Mouse (Mus musculus) mature B cell (primary cell): ENCODE results near the gene Rapgef4.

Experiments
- in situ Hi-C: fragments of 300-500 bp; cut with MboI; formaldehyde crosslinking; loops from 2 replicates; pipeline ENCODE4 v1.14.3; 2019

The Rapgef4 gene

DNA sequence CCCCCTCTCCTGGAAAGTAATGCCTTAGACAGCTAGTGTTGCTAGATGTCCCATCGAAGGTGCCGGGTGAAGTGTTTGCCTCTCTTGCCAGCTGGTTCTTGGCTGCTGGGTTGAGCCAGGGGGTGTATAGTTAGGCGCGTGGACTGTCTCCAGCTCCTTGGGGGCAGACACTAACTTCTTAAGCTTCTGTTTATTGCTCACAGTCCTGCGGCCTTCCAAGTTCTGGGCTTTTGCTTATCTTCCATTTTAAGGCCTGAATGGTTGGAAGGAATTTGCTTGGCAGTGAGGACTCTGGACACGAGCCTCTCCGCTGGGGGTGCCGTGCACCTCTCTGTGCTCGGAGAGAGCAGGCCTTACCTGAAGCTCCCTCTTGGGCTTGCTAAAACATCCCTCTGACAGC is 249.5 kb downstream of the Rapgef4 start:
- in situ Hi-C loops, result no loop called here

DNA sequence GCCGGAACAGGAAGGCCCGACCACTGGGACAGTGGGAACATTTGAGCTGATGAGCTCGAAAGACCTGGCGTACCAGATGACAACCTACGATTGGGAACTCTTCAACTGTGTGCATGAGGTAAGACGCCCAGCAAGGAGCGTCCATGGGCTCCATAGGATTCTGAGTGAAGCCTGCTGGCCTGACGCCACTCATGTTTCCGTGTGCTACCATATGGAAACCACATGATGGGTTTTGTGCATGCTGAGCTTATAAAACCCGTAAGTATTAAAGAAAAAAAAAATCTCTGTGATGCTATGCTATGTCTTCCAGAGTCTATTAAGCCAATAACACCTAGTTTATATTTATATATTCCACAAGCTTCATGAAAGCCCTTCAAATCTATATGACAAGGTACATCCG is 253.0 kb downstream of the Rapgef4 start:
- in situ Hi-C loops, result no loop called here

DNA sequence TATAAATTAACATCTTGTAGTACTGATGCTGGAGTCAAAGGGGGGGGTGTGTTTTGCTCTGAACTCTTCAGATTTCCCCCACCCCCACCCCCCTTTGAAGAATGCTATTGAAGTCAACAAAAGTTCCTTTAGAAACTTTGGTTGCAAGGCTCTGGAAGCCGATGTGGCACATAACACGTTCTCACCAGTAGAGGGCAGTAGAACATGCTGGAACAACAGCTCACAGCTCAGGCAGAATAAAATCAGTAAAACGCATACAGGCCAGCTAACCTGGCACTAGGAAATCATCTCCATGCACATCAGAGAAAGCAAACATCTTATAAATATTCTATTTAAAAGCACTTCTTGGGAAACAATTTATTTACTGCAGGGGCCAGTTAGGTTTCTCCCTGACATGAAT is 253.9 kb downstream of the Rapgef4 start:
- in situ Hi-C loops, result no loop called here

DNA sequence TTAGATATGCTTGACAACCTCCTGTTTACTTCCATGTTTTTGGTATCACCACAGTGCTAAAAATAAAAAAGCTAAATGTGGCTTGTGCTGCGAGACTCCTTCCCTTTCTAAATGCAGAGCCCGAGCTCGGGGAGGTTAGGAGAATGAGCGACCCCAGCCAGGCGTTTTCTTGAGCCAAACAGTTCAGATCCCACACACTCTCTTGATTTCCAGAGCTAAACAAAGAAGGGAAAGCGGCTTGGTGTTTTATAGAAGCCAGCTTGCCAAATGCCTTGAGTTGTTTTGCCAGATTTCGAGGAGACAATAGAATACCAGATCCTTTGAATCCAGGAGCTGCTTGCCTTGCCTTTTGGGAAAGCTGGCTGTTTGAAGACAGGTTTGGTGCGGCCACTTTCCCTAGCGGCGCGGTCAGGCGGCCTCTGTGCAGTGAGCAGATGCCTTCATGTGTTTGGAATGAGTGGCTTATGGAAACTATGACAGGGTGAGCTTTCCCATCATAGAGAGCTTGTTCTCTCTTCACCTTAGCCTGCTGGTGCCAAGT is 254.4 kb downstream of the Rapgef4 start:
- in situ Hi-C loops, result no loop called here

DNA sequence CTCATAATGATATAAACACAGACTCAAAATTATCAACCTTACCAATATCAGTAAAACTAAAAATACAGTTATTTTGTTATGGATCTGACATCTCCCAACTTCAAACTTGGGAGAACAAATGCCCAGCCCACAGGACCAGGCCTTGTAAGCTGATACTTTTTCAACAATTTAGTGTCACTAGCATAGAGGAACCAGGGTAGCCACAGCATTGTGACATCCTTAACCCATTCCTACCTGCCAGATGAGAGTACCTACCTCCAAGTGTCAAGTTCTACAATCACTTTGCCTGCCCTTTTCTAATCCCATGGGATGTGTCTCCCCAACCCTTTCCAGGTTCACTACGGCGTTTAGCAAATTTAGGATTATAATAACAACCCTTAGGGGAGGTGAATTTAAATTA is 257.4 kb downstream of the Rapgef4 start:
- in situ Hi-C loops, result no loop called here

DNA sequence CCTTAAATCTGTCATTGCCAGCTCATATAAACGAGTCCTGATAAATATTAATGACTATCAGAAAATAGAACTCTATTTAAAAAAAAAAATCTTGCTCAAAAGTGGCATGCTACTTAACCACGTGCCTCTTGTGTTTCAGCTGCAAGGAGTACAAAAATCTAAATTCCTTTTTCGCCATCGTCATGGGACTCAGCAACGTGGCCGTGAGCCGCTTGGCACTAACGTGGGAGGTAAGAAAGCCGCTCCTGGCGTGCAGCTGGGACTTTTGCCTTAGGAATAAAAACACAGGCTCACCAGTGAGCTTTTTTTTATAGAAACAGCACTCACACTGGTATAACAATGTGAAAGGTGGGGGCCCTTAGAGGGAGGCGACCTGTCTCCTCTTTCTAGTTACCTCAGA is 257.9 kb downstream of the Rapgef4 start:
- in situ Hi-C loops, result no loop called here

DNA sequence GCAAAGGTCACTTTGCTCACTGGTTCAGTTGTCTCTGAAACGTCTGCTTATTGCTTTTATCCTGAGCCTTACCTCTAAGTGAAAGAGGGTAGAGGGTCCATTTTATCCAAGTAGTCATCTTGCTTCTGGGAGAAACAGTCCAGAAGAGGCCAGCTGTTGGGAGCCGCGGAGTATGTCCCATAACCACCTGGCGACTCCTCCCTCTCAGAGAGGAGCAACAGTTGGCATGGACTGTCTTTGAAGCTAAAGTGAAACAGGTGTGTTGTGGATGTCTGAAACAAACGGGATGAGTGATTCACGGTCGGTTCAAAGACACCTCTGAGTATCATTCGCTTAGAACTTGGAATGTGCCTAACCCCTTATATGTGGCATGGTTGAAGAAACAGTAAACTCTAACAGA is 258.4 kb downstream of the Rapgef4 start:
- in situ Hi-C loops, result no loop called here

DNA sequence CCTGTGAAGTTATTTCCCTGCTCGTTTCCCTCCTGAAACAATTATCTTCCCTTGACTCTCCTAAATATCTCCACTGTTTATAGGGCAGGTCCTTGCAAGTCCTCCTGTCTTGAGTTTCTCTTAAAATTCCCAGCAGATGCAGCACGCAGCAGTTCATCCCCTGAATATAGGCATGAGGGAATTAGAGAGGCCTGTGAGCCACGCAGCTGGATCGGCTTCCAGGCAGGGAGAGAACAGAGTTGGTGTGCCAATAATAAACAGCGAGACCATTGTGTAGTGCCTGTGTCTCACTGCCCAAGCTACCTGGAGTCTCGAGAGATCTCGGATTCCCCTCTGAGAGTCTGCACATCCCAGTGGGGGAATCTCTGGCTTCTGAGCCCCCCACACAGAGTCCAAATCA is 259.0 kb downstream of the Rapgef4 start:
- in situ Hi-C loops, result no loop called here

DNA sequence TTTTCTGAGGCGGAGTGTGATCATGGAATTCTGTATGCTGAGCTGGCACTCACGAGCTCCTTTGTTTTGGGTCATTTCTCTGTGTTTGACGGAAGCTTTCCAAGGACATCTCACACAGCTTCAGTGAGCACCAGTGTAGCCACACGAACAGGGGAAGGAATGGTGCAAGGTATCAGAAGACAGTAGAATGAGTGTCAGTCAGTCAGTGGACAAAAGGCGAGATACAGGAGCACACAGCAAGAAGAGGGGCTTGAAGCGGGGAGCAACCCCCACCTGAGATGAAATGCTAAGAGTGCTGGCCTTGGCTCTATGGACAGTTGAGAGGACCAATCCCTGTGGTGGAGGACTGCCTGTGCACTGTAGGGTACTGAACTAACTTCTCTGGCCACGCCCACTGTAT is 259.7 kb downstream of the Rapgef4 start:
- in situ Hi-C loops, result no loop called here

DNA sequence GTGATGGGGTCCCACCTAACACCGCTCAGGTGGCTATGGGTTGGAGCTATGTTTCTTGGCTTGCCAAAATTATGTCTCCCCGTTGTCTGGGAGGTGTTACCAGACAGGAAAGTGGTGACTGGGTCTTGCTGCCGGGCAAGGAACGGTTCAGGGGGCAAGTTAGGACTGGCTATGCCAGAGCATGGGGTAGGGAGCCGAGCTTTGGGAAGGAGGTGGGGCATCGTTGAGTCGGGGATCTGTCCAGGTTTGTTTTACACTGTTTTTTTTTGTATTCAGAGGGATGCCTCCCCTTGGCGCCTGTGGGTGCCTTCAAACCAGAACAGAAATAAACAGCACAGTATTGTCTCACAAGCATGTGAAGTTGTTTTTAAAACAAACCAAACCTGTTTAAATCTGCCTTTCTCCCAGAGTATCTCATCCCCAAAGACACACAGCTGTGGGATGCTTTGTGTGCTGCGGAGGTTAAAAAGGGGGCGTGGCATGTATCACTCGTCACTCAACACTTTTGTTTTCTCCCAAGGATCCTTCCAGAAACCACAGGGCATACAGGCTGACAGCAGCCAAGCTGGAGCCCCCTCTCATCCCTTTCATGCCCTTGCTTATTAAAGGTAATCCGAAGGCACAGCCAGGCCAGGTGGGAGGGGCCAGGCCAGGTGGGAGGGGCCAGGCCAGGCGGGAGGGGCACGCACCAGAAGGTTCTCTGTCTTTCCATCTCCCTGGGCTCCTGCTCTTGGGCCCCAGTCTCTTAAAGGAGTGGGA is 260.9 kb downstream of the Rapgef4 start:
- in situ Hi-C loops, result no loop called here

DNA sequence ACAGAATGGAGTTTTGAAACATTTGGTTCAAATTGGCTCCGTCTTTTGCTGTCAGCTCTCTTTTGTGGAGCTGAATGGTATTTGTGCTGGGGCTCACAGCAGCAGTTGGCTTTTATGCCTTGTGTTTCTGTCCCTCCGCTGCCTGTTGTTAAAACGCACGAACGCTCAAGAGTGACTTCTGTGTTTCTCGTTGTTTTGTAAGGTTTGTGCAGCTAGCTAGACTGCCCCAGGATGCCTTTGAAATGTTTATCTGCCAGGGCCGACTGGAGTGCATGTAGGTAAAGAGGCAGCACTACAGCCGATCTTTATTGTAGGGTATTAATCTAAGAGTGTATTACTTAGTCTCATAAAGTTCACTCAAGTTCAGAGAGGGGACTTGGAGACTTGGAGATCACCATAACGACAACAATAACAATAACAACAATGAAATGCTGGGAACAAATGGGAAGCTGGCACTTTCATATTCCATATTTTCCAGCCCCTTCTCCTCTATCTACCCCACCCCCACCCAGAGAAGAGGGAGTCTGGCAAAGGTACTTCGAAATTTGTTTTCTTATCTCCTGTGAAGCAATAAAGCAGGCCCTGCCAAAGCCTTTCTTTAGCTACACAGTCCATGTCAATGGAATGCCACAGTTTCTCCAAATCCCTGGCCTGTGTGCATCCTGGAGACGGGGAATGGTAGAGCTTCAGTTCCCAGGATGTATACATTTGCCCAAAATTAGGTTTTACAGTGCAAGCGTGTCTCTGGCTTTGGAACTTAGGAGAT is 262.1 kb downstream of the Rapgef4 start:
- in situ Hi-C loops, result no loop called here

DNA sequence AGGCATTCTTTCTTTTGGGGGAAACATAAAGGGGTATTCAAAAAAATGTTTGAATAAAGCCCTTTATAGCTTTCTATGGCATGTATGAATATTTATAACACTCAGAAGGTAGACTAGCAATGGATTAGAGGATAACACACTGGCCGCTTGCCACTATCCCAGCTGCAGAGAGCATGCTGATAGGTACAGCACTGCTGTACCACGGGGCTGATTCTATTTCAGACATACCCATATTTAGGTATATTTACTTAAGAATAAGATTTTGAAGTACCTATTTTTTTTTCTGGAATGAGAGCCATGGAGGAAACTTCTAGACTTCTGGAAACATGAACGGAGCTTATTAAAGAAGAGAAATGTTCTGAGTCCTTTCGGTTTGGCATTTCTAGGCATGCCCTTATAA is 264.6 kb downstream of the Rapgef4 start:
- in situ Hi-C loops, result no loop called here

DNA sequence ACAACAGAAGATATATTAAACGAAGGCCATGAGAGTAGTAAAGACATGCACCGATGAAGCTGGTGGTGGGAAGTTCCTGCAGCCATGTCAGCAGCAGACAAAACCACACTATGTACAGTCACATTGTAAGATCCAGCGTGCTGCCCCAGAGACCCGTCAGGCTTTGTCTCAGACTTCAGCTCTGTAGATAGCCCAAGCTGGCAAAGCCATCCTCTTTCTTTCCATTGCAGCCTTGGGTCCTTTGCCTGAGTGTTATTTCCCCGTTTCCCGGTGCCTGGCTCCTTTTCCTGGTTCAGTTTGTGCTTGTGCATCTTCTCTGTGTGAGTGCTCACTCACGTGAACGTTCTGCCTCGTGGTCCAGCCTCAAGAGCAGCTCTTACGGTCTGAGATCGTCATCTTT is 265.3 kb downstream of the Rapgef4 start:
- in situ Hi-C loops, result no loop called here

DNA sequence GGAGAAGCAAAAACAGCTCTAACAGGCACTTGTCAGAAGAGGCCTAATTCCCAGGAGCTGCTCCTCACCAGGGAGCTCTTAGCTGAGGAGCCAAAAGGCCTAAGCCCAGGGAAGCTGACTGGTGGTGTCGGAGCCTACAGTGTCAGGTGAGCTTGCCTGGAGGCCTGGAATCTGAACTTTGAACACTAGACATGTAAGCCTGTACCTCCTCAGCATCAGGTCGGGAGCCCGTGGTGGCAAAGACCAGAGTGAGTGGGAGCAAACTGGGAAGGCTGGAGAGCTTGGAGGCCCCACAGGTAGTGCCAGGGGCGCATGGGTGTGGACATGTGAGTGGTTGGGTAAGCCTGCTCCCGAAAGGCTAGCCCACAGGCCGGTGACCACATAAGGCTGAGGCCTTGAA is 266.8 kb downstream of the Rapgef4 start:
- in situ Hi-C loops, result no loop called here

DNA sequence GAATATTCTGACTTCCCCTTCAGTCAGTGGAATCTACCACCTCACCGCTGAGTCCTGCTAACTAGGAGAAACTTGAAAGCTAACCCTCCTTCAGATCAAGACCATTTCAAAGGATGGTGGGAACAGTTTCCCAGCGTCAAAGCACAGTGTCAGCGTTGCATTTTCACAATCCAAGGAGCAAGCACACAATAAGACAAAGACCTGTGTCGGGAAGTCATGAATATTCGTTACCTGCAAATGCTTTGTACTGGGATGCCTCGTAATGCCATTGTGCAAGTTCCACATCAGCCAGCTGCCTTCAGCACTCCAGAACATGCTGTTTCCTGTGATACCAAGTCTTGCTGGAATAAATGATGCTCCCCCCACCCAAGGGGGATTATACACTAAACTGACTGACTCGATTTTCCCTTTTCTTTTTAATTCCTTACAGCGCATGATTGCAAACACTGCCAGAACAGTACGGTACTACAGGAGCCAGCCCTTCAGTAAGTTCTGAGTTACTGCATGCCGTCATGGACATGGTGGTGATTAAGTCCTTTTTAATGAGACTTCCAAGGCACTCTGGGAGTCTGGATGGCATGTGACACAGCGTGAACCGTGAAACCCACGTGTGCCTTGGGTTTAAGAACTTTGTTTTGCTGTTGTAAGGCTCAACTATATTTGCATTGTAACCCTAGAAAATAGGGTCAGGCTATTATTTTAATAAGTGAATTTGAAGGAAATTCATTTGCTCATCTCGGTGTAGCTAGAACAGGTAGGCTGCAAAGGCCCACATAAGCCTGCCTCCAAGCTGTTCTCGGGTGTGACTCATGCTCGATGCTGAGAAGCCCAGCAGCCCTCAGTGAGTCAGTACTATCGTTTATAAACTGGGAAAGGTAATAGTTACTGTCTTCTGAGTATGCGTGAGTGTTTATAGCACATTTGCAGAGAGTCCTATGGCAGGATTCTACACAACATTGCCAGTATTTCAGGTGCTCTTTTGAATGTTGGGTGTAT is 271.8 kb downstream of the Rapgef4 start:
- in situ Hi-C loops, result no loop called here

DNA sequence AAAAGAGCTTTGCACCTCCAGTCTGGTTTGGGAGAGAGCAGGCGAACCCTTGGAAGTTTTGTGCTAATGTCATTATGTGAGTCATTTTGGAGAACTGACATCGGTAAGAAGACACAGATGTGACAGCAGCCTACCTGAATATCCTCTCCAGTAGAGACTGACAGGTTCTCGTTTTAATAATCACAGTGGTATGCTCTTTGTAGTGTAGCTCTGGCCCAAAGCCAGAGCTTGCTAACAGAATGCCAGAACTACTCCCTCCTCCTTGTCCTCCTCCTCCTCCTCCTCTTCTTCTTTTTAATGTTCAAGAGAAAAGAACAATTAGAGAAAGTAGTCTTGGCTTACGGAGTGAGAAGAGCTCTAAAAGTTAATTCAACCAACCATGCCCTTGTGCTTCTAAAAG is 272.8 kb downstream of the Rapgef4 start:
- in situ Hi-C loops, result no loop called here

DNA sequence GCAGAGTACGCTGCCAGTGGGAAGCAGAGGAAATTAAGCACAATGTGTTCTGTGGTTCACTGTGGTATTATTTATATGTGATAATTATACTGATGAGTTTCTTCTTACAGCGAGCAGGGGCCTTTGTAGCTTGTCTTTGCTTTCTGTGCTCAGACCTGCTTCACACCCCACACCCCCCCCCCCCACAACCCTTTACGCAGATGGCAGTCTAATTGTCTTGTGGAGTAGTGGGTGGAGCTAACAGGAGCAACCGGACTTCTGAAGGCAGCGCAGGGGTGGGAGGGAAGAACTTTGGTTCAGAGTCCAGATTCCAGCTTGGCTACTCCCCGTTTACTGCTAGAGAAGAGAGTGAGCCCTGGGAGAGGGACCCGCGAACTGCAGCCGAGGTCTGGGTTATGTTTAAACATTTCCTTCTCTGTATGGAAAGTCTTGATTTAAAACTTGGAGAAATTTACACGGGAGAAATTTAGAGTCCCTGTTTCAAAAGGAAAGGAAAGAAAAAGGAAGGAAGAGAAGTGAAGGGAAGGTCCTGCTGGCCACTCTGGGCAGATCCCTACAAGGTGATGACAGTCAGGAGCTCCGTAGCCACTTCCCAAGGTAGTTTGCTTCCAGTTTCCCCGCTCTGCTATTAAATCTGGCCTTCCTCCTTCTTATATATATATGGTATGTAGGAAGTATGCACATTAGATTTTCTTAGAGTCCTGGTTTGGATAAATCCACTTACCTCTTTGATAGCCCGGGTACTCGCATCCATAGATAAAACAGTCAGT is 274.0 kb downstream of the Rapgef4 start:
- in situ Hi-C loops, result no loop called here

DNA sequence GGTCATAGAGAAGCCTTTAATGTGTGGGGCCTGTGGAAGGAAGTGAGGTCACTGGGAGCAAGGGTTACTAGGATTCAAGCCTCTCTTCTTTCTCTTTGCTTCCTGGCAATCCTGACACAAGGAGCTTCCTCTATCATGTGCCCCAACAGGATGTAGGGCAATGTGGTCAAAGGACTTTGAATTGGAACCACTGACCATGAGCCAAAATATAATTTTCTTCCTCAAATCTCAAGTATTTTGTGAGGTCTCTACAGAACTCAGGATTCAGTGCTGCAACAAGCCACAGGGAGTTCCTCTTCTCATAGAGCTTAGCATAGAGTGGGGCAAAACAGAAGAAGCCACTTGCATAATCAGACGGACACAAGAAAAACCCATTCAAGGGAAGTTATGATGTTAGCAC is 279.7 kb downstream of the Rapgef4 start:
- in situ Hi-C loops, result no loop called here

DNA sequence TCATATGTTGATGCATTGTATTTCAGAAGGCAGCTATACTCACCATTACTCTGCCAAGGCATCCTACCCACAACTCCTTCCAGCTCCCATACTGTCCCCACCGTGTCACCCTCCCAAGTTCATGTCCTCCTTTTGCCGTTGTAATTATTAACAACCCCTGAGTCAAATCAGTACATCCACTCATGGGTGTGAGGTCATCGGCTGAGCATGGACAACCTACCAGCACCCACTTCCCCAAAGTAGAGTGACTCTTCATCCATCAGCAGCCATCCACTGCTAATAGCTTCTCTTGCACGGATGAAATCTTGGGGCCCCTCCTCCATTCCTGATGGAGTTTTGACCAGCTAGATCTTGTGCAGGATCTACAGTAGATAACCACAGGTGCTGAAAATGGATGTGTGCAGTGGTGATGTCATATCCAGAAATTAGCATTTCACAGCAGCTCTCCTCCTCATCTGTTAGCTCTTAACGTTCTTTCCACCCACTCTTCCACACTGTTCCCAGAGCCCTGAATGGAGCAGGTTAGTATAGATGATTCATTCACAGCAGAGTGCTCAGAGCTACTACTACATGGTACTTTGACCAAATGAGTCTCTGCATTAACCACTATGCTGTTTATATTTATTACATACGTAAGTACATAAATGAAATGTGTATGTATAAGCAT is 281.9 kb downstream of the Rapgef4 start:
- in situ Hi-C loops, result no loop called here

DNA sequence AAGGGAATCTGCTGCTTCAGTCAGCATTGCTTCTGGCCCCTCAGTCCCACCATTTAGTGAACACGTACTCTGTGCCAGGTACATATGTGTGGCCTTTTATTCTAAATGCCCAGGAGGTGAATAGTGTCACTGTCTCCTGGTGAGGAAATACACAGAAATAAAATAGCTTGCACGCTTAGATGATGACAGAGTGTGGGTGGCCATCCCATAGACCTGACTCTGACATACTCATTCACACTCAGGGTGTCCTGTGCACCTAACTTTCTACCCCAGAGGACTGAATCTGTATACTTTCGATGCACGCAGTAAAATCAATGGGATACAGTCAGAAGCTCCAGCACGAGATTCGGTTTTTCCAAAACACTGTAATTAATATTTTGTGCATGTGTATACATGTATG is 286.4 kb downstream of the Rapgef4 start:
- in situ Hi-C loops, result no loop called here
